Mouse (Mus musculus): ENCODE measurements around the gene Reck. TPM values are rescaled to one million over a fixed set of nuclear protein-coding genes. Genes with fewer than 3 reads are reported as not detected.

Gene Reck
- polyA plus RNA-seq, 1 experiment from 2014 or later = 10.2 TPM

DNA sequence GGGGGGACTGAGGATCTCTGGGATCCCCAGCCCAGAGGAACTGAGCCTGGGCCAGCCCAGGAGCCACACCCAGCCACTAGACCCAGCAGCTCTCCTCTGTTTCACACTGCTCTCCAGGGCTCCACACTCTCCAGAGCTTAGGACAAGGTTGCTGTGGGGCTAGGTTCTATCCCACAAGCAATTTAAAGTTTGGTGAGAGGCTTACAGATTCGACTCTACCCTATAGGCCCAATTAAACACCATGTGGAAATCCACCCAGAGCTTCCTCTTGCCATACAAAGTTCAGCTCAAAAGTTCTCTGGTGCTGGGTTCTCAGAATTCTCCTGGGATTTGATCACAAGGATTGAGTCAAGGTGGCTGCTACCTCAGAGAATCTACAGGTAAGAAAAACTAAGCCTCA lies 35.2 kb upstream of the Reck start, which contains the start of gene Olfr157:
Gene Olfr157 (minus strand): TSS at position 101 of the 400 bp plus-strand sequence.
- DNase-seq (ENCODE audit: low spot score) (no peak), ATAC-seq (ENCODE audit: low FRiP score, low TSS enrichment) (no peak)
- no peak within 1 kb of the TSS for H3K27ac ChIP-seq (replicated peaks)
- WGBS = 67% methylated on average over 1 of the region's 1 CpGs
- H3K9me3 ChIP-seq (ENCODE audit: control insufficient read depth, low read length) = no peaks in the 10 kb centered on the region
- no peak within 1 kb of the TSS for H3K4me3 ChIP-seq (ENCODE audit: low read depth, low read length)
- no peaks in the 10 kb centered on the region for H3K36me3 ChIP-seq (ENCODE audit: control insufficient read depth, insufficient read depth, low read length)
- no peaks in the 10 kb centered on the region for H3K27me3 ChIP-seq (ENCODE audit: control insufficient read depth, insufficient read depth, low read length)
- H3K9ac ChIP-seq (ENCODE audit: low read length) = no peak within 1 kb of the TSS
- no peaks in the 10 kb centered on the region for H3K4me1 ChIP-seq (replicated peaks; ENCODE audit: control insufficient read depth, insufficient read depth)
- H3K4me2 ChIP-seq (replicated peaks; ENCODE audit: low read depth) = no peak within 1 kb of the TSS
- TF ChIP-seq CTCF (IDR thresholded peaks at IDR 0.05; ENCODE audit: low read depth) = no peak
- no peak for TF ChIP-seq EP300 (optimal IDR thresholded peaks at IDR 0.05)

DNA sequence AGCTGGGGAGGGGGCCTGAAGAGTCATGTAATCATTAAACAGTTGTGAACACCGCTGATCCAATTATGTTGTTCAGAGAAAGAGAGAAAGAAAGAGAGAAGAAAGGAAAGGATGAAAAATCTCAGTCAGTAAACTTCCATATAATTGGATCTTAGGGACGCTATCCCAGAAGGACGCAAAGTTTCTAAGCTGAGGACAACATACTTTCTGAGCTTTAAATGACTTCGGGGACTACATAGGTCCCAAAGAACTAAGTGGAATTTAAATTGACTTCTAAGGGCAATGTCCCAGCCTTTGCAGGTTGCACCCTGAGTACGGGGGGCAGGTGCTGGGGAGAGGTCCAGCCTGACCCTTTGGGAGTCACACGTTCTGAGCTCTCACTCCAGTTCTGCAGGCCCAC lies 24.1 kb upstream of the Reck start, which contains the start of gene Olfr155:
Gene Olfr155 (plus strand): TSS at position 301 of the 400 bp plus-strand sequence.
- Histone ChIP-seq H3K27me3 (ENCODE audit: control insufficient read depth, insufficient read depth, low read length) (no peaks in the 10 kb centered on the region), H3K4me1 (replicated peaks; ENCODE audit: control insufficient read depth, insufficient read depth) (no peaks in the 10 kb centered on the region), H3K9me3 (ENCODE audit: control insufficient read depth, low read length) (no peaks in the 10 kb centered on the region), H3K4me3 (ENCODE audit: low read depth, low read length) (no peak within 1 kb of the TSS), H3K4me2 (replicated peaks; ENCODE audit: low read depth) (no peak within 1 kb of the TSS), H3K9ac (ENCODE audit: low read length) (no peak within 1 kb of the TSS), H3K36me3 (ENCODE audit: control insufficient read depth, insufficient read depth, low read length) (no peaks in the 10 kb centered on the region), H3K27ac (replicated peaks) (no peak within 1 kb of the TSS)
- ATAC-seq (ENCODE audit: low FRiP score, low TSS enrichment) (no peak), DNase-seq (ENCODE audit: low spot score) (no peak)
- WGBS = 82% methylated on average over 6 of the region's 6 CpGs
- TF ChIP-seq EP300 (optimal IDR thresholded peaks at IDR 0.05) (no peak), CTCF (IDR thresholded peaks at IDR 0.05; ENCODE audit: low read depth) (no peak)

DNA sequence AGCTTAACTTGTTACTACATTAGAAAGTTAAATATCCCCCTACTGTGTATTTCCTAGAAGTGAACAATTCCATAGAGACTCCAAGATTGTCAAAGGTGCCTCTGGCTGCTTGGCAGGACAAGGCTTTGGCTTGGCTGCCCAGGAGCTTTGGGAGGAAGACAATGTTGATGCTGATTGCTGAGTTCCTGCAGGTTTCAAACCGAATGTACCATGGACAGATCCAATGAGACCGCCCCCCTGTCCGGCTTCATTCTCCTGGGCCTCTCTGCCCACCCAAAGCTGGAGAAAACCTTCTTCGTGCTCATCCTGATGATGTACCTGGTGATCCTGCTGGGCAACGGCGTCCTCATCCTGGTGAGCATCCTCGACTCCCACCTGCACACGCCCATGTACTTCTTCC lies 21.2 kb upstream of the Reck start:
- Histone ChIP-seq H3K27ac (replicated peaks) (no peak overlapping the region), H3K36me3 (ENCODE audit: control insufficient read depth, insufficient read depth, low read length) (no peaks in the 10 kb centered on the region), H3K4me1 (replicated peaks; ENCODE audit: control insufficient read depth, insufficient read depth) (no peaks in the 10 kb centered on the region), H3K4me3 (ENCODE audit: low read depth, low read length) (no peak overlapping the region), H3K9ac (ENCODE audit: low read length) (no peak overlapping the region), H3K4me2 (replicated peaks; ENCODE audit: low read depth) (no peak overlapping the region), H3K27me3 (ENCODE audit: control insufficient read depth, insufficient read depth, low read length) (no peaks in the 10 kb centered on the region), H3K9me3 (ENCODE audit: control insufficient read depth, low read length) (no peaks in the 10 kb centered on the region)
- TF ChIP-seq CTCF (IDR thresholded peaks at IDR 0.05; ENCODE audit: low read depth) = no peak
- no peak for TF ChIP-seq EP300 (optimal IDR thresholded peaks at IDR 0.05)
- DNase-seq (ENCODE audit: low spot score) (no peak), ATAC-seq (ENCODE audit: low FRiP score, low TSS enrichment) (no peak)
- WGBS = 68% methylated on average over 8 of the region's 8 CpGs

GRCm38 (mm10) chr4:43859886-43860285 lies 15.4 kb upstream of the Reck start:
- 75% methylated on average over 10 of the region's 10 CpGs for WGBS
- Histone ChIP-seq H3K4me1 (replicated peaks; ENCODE audit: control insufficient read depth, insufficient read depth) (no peaks in the 10 kb centered on the region), H3K27me3 (ENCODE audit: control insufficient read depth, insufficient read depth, low read length) (no peaks in the 10 kb centered on the region), H3K9ac (ENCODE audit: low read length) (no peak overlapping the region), H3K4me3 (ENCODE audit: low read depth, low read length) (no peak overlapping the region), H3K4me2 (replicated peaks; ENCODE audit: low read depth) (no peak overlapping the region), H3K36me3 (ENCODE audit: control insufficient read depth, insufficient read depth, low read length) (no peaks in the 10 kb centered on the region), H3K9me3 (ENCODE audit: control insufficient read depth, low read length) (no peaks in the 10 kb centered on the region), H3K27ac (replicated peaks) (no peak overlapping the region)
- no peak for TF ChIP-seq CTCF (IDR thresholded peaks at IDR 0.05; ENCODE audit: low read depth)
- TF ChIP-seq EP300 (optimal IDR thresholded peaks at IDR 0.05) = no peak
- no peak; the same call in 1 of the 2 replicates for ATAC-seq (ENCODE audit: low FRiP score, low TSS enrichment)
- DNase-seq (ENCODE audit: low spot score) = no peak

DNA sequence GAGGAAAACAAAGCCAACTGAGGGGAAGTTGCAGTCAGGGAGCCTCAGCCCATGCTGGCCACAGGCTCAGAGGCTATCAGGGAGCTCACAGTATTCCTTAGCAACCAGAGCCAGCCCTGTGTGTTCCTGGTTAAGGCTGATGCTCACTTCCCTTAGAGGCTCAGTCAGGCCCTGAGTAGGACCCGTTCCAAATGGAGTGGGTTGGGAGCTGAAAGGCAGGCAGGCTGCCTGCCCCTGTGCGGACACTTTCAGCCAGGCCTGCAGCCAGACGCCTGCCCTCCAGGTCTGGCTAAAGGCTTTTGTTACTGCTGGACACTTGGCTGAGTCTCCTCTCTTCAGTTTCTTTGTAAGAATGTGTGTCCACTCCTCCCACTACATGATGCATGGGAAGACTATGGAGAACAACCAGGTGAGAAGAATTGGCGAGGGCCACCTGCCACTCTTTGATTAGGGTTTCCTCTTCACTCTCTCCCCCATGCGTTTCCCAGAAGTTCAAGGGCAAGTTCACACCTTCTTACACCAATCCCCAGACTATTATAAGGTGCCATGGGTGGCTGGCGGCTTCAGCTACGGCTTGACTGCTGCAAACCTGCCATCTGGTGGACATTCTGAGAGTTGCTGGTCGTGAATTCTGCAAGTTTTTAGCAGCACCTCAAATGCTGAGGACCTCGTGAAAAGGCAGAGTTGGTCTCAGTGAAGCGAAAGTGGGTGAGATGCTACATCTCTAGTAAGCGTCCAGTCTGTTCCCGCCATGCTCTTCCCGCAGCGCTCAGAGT lies 14.4 kb upstream of the Reck start:
- ATAC-seq (ENCODE audit: low FRiP score, low TSS enrichment) = no peak
- H3K9ac ChIP-seq (ENCODE audit: low read length) = no peak overlapping the region
- TF ChIP-seq CTCF (IDR thresholded peaks at IDR 0.05; ENCODE audit: low read depth) (peak; percentile 97), EP300 (optimal IDR thresholded peaks at IDR 0.05) (no peak)
- peak; percentile 74 for DNase-seq (ENCODE audit: low spot score)
- 14% methylated on average over 14 of the region's 14 CpGs for WGBS
- no peaks in the 10 kb centered on the region for H3K9me3 ChIP-seq (ENCODE audit: control insufficient read depth, low read length)
- H3K36me3 ChIP-seq (ENCODE audit: control insufficient read depth, insufficient read depth, low read length) = no peaks in the 10 kb centered on the region
- H3K4me1 ChIP-seq (replicated peaks; ENCODE audit: control insufficient read depth, insufficient read depth) = no peaks in the 10 kb centered on the region
- no peak overlapping the region for H3K4me2 ChIP-seq (replicated peaks; ENCODE audit: low read depth)
- H3K27ac ChIP-seq (replicated peaks) = no peak overlapping the region
- H3K27me3 ChIP-seq (ENCODE audit: control insufficient read depth, insufficient read depth, low read length) = no peaks in the 10 kb centered on the region
- H3K4me3 ChIP-seq (ENCODE audit: low read depth, low read length) = no peak overlapping the region

DNA sequence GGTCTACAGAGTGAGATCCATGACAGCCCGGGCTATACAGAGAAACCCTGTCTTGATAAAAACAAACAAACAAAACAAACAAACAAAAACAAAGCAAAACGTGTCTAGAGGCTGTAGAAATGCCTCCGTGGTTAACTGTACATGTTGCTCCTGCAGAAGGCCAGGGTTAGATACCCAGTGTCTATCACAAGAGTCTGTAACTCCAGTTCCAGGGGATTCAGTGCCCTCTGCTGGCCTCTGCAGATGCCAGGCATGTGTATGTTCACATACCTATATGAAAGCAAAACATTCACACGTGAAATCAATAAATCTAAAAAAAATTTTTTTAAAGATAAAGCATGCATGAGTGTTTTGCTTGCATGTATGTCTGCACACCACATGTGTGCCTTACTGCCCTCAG lies 12.0 kb upstream of the Reck start:
- WGBS = 61% methylated on average over 4 of the region's 4 CpGs
- TF ChIP-seq EP300 (optimal IDR thresholded peaks at IDR 0.05) (no peak), CTCF (IDR thresholded peaks at IDR 0.05; ENCODE audit: low read depth) (peak; percentile 36; the same call in 1 of the 2 replicates)
- no peaks in the 10 kb centered on the region for H3K4me1 ChIP-seq (replicated peaks; ENCODE audit: control insufficient read depth, insufficient read depth)
- no peaks in the 10 kb centered on the region for H3K27me3 ChIP-seq (ENCODE audit: control insufficient read depth, insufficient read depth, low read length)
- H3K9ac ChIP-seq (ENCODE audit: low read length) = no peak overlapping the region
- no peak for DNase-seq (ENCODE audit: low spot score)
- no peak overlapping the region for H3K4me3 ChIP-seq (ENCODE audit: low read depth, low read length)
- H3K27ac ChIP-seq (replicated peaks) = no peak overlapping the region
- H3K4me2 ChIP-seq (replicated peaks; ENCODE audit: low read depth) = no peak overlapping the region
- H3K36me3 ChIP-seq (ENCODE audit: control insufficient read depth, insufficient read depth, low read length) = no peaks in the 10 kb centered on the region
- H3K9me3 ChIP-seq (ENCODE audit: control insufficient read depth, low read length) = no peaks in the 10 kb centered on the region
- no peak for ATAC-seq (ENCODE audit: low FRiP score, low TSS enrichment)

All from stomach, postnatal 0 days (tissue).